Mouse (Mus musculus) kidney, adult 8-10 months (tissue): ENCODE measurements at regions not wholly inside any gene's neighbourhood (a gene's known extent, or its start where the extent isn't known, plus 50 kb on each side); places are given as distances from the start of the nearest gene placed in this dataset.
A peak's percentile ranks its signal among the peaks of the same experiment; 100 is the strongest.

Experiments used
- DNase-seq, 2 experiments: peaks; one replicate each; pipeline ENCODE4 v3.0.0; 2022

- no peak for DNase-seq
Observed at GRCm38 (mm10) chr11:90783537-90783936, 95.4 kb upstream of the Tom1l1 start.

- DNase-seq = peak; percentile 3 to 25
Observed at GRCm38 (mm10) chr11:90782975-90783374, 94.8 kb upstream of the Tom1l1 start.

DNA sequence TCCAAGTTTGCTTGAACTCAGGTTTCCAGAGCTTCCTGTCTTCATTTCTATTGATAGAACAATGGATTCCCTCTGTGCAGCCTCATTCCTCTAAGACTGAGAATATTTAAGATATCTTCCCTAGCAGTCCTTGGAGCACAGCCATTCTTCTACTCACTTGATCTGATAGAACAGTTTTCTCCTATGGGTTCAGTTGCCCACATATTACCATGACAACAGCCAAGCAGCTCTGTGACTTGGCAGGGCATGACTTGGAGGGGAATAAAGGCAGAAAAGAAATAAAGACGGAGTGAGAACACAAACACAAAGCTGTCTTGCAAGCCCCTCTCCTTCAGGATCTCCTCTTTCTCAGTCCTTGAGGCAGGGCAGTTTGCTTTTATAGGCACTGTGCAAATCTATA is 87.6 kb upstream of the Tom1l1 start:
- no peak for DNase-seq

DNA sequence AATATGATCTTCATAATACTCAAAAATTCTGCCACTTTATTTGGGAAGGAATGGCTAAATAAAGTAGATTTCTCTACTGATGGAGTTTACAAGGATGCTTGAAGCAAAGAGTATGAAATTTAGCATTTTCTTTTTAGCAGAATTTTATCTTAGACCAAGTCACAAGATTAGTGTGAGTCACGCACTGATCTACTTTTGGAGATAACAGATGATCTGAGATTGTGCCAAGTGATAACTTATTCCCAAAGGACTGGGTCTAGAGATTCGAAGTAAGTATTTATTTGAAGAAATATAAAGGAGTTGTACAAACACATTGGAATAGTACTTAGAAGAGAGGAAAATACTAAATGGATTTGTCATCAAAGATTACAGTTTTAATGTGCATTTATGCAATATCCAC is 67.8 kb upstream of the Tom1l1 start:
- DNase-seq = no peak

DNA sequence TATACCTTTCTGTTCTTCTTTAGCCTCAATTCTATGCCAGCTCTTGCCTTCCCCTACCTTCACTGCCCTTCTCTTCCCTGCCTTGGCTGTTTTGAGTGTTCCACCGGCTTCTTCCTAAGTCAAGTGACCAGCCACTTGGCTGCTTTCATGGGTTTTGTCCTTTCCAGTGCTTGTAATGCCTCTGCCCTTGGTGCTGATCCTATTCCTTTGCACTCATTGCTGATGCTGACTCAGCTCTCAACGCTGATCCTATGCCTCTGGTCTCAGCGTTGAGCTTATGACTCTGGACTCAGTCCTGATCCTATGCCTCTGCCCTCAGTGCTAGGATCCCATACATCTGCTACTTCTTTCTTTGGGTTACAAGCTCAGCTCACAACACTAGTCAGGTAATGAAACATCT is 60.3 kb upstream of the Tom1l1 start:
- no peak for DNase-seq

DNA sequence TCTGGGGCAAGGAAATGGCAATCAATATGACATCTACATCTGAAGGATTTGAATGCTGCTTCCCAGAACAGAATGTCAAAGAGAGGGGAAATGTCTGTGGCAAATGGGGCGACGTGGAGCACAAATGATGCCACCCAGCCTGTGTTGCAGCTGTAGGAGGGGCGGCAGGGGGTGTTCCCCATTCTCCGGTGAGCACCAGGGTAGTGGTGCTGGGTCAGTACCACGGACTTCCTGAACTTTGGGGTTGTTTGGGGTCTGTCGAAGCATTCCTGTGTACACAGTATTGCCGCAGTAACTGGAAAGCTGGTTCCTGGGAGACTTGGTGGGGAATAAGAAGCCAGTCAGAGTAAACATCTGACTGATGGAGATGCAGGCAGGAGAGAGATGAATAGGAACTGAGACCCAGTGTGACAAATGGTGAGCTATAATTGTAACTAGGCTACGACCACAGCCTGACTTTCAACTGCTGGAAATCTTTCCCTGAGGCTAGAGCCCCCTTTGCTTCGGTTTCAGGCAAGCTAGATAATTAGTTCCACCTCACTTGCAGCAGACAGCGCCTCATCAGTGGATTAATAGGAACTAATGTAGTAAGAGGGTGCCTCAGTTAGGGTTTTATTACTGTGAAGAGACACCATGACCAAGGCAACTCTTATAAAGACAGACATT is 53.9 kb upstream of the Tom1l1 start:
- no peak for DNase-seq

DNA sequence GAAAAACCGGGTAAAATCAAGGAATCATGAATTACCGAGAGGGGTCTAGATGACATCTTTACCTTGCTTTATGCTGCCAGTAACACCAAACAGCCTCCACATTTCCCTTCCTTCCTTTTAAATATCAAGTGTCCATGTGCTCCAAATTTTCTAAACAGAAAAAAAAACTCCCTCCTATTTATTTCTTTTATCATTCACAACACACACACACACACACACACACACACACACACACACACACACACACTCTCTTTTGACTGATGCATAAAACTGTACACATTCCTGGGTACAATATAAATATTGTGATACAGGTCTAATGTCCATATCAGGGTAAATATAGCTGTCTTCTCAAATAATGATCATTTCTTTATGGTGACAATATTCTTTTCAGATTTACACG is 51.3 kb upstream of the Tom1l1 start:
- no peak for DNase-seq

DNA sequence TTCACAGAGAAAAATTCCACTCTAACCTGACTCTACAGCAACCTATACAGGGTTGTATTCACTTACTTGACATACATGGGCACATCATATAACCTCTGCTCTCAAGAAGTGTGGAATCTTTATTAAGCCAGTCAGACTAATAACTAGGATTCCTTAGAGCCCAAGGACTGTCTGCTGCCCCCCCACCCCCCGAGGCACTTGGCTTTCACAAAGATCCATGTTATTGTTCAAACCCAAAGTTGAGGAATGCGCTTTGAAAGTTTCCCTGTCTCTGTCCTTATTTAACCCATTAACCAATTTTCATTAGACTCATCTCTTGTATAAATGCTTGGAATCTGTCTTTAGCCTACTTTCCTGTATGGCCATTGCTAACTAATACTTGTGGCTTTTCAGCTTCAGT is 50.6 kb upstream of the Tom1l1 start:
- DNase-seq = no peak
